8 mouse cellular contexts compared by ENCODE assay signal in genomic region chr10:117844782-117845596, GRCm38 (mm10). TPM values are rescaled to one million over a fixed set of nuclear protein-coding genes. Genes with fewer than 3 reads are reported as not detected.
DNase-seq lines count a peak whose midpoint lies in the region; ATAC-seq lines count a peak whose summit lies in the region.

No protein-coding gene starts in this region.

- peak overlapping the region; percentile 99 for H3K27ac ChIP-seq in hindbrain, embryonic 11.5 days (ENCODE audit: low read depth, low read length)

- H3K4me2 ChIP-seq in hindbrain, embryonic 11.5 days (replicated peaks; ENCODE audit: low read depth, low read length) = peak overlapping the region; percentile 67

- 3% methylated on average over 50 of the region's 52 CpGs for WGBS in hindbrain, embryonic 11.5 days

- peak; percentile 56 for ATAC-seq in hindbrain, embryonic 11.5 days (ENCODE audit: low FRiP score)

- H3K36me3 ChIP-seq in hindbrain, embryonic 11.5 days (ENCODE audit: control insufficient read depth, insufficient read depth, low read length) = no peaks in the 10 kb centered on the region

- H3K9ac ChIP-seq in hindbrain, embryonic 11.5 days (ENCODE audit: low read depth, low read length) = peak overlapping the region; percentile 94

- no peaks in the 10 kb centered on the region for H3K9me3 ChIP-seq in hindbrain, embryonic 11.5 days (ENCODE audit: control insufficient read depth, low read length)

- H3K4me1 ChIP-seq in hindbrain, embryonic 11.5 days (replicated peaks; ENCODE audit: control insufficient read depth, insufficient read depth, low read length) = peaks cover 4% of the 10 kb centered on the region; the same call in 1 of the 2 replicates

- DNase-seq in MN1 (ENCODE audit: low spot score) = peak; percentile 76
- peak; percentile 74 to 77 for DNase-seq in cerebellum, postnatal 10 days
- DNase-seq in frontal cortex, postnatal 10 days (ENCODE audit: low spot score in 2 of 2) = peak; percentile 32 to 64
- DNase-seq in hindbrain, embryonic 11.5 days (ENCODE audit: low spot score) = peak; percentile 74
- DNase-seq in layer of hippocampus, postnatal 25 days (ENCODE audit: extremely low spot score in 1 of 2, low spot score in 1 of 2) = peak; percentile 42 to 47
- peak; percentile 84 for DNase-seq in lung, postnatal 25 days (ENCODE audit: low spot score)
- peak; percentile 68 for DNase-seq in ovary, postnatal 36 days (ENCODE audit: low spot score)
- peak; percentile 81 for DNase-seq in thymus, postnatal 14 days

- H3K4me3 ChIP-seq in hindbrain, embryonic 11.5 days (ENCODE audit: low read depth, low read length) = peak overlapping the region; percentile 87

- no peaks in the 10 kb centered on the region for H3K27me3 ChIP-seq in hindbrain, embryonic 11.5 days (ENCODE audit: control insufficient read depth, insufficient read depth, low read length)

RNA-seq across cellular contexts. Expression of gene Rap1b, which starts 0.8 kb away (rescaled TPM):
- 176 and 181 TPM in 2 replicates for polyA plus RNA-seq in hindbrain, embryonic 11.5 days (2014; fragmentation: Nextera tagmentation; extraction: Ambion mirVana)
- total RNA-seq in layer of hippocampus, postnatal 25 days (2021) = 10 to 100 TPM; 67.4 to 70.2 TPM

RNA-seq across cellular contexts. Expression of gene Nup107, which starts 52.5 kb away (rescaled TPM):
- 82.8 and 95.8 TPM in 2 replicates for polyA plus RNA-seq in hindbrain, embryonic 11.5 days (2014; fragmentation: Nextera tagmentation; extraction: Ambion mirVana)
- total RNA-seq in layer of hippocampus, postnatal 25 days (2021) = 10 to 100 TPM; 17.6 to 20.4 TPM

Comparison
In these comparisons a context has a peak if more than half of its experiments do, and no peak if none do; other contexts are left out.
1. Peak in every context shown above with its lines: DNase-seq, ATAC-seq, H3K4me3 ChIP-seq and H3K27ac ChIP-seq.